18 mouse cellular contexts compared by ENCODE assay signal in genomic region chr5:151057716-151058115, GRCm38 (mm10).
DNase-seq lines count a peak whose midpoint lies in the region; ATAC-seq lines count a peak whose summit lies in the region.
"Had no signal": no experiment of that assay in that cellular context is flagged by ENCODE, and none has a peak within 500 bp of the region (broad histone marks: within the 10 kb centered on the region; RNA-seq: fewer than 3 reads in every experiment).

No protein-coding gene starts in this region.

- peaks cover 16% of the 10 kb centered on the region for H3K36me3 ChIP-seq in heart, embryonic 10.5 days
- peaks cover 24% of the 10 kb centered on the region for H3K36me3 ChIP-seq in lung, embryonic 15.5 days
- H3K36me3 ChIP-seq in heart, embryonic 15.5 days: peaks cover 11% of the 10 kb centered on the region

- H3K27ac ChIP-seq in heart, embryonic 10.5 days: no peak overlapping the region
- H3K27ac ChIP-seq in lung, embryonic 15.5 days: peak overlapping the region; percentile 82; the same call in 1 of the 2 replicates
- H3K27ac ChIP-seq in heart, embryonic 15.5 days: peak overlapping the region; percentile 71

- H3K4me1 ChIP-seq in heart, embryonic 10.5 days: peaks cover 44% of the 10 kb centered on the region
- H3K4me1 ChIP-seq in lung, embryonic 15.5 days: peaks cover 64% of the 10 kb centered on the region
- H3K4me1 ChIP-seq in heart, embryonic 15.5 days (replicated peaks): peaks cover 28% of the 10 kb centered on the region
- H3K4me1 ChIP-seq: megakaryocyte, embryonic 14.5 days had no signal

- DNase-seq in heart, embryonic 10.5 days (ENCODE audit: low spot score): peak; percentile 46
- no peak for DNase-seq in heart, postnatal 10 days
- DNase-seq in lung, adult 18-20 months: no peak
- no peak for DNase-seq in cerebellum, postnatal 10 days
- DNase-seq: adrenal gland, adult 2 months; cerebellum, adult 9-11 months; forebrain, postnatal 0 days; left cerebral cortex, postnatal 4 days; liver, postnatal 0 days; midbrain, embryonic 14.5 days; right cerebral cortex, adult 18-20 months had no signal

- H3K4me2 ChIP-seq in lung, embryonic 15.5 days: no peak overlapping the region
- H3K4me2 ChIP-seq in heart, embryonic 15.5 days: no peak overlapping the region
- H3K4me2 ChIP-seq: embryonic facial prominence, embryonic 15.5 days; hindbrain, embryonic 14.5 days; neural tube, embryonic 13.5 days had no signal

- intact Hi-C loops in heart, postnatal 10 days (cut with DNase I): loop anchor here (5.0 kb wide), 1 partner anchor 310 kb away; no protein-coding TSS in a partner anchor

- H3K9ac ChIP-seq in lung, embryonic 15.5 days: no peak overlapping the region
- no peak overlapping the region for H3K9ac ChIP-seq in heart, embryonic 15.5 days
- H3K9ac ChIP-seq: embryonic facial prominence, embryonic 15.5 days; forebrain, postnatal 0 days; hindbrain, embryonic 14.5 days; neural tube, embryonic 13.5 days had no signal

- no peaks in the 10 kb centered on the region for H3K27me3 ChIP-seq in heart, embryonic 10.5 days (ENCODE audit: insufficient read depth, poor library complexity, severe bottlenecking)
- no peaks in the 10 kb centered on the region for H3K27me3 ChIP-seq in lung, embryonic 15.5 days
- no peaks in the 10 kb centered on the region for H3K27me3 ChIP-seq in heart, embryonic 15.5 days
- H3K27me3 ChIP-seq: embryonic facial prominence, embryonic 15.5 days; megakaryocyte, embryonic 14.5 days; neural tube, embryonic 13.5 days had no signal

- WGBS in heart, embryonic 10.5 days: 87% methylated on average over 5 of the region's 5 CpGs
- WGBS in lung, embryonic 15.5 days: 84% methylated on average over 5 of the region's 5 CpGs
- WGBS in heart, embryonic 15.5 days: 75% methylated on average over 5 of the region's 5 CpGs

- H3K9me3 ChIP-seq in heart, embryonic 10.5 days: no peaks in the 10 kb centered on the region
- H3K9me3 ChIP-seq in lung, embryonic 15.5 days: peaks cover 4% of the 10 kb centered on the region
- H3K9me3 ChIP-seq in heart, embryonic 15.5 days (replicated peaks): no peaks in the 10 kb centered on the region
- H3K9me3 ChIP-seq: embryonic facial prominence, embryonic 15.5 days; neural tube, embryonic 13.5 days had no signal

- H3K4me3 ChIP-seq in heart, embryonic 10.5 days: no peak overlapping the region
- H3K4me3 ChIP-seq in lung, embryonic 15.5 days: no peak overlapping the region
- no peak overlapping the region for H3K4me3 ChIP-seq in heart, embryonic 15.5 days
- H3K4me3 ChIP-seq: embryonic facial prominence, embryonic 15.5 days; megakaryocyte, embryonic 14.5 days; neural tube, embryonic 13.5 days had no signal

- ATAC-seq in lung, embryonic 15.5 days (ENCODE audit: borderline replicate concordance, extremely low read depth, low FRiP score, low TSS enrichment): no peak
- no peak for ATAC-seq in heart, embryonic 15.5 days (replicated peaks; ENCODE audit: insufficient number of reproducible peaks, insufficient read depth, low FRiP score, low read depth)
- ATAC-seq in megakaryocyte, adult 5-6 weeks (ENCODE audit: poor library complexity, severe bottlenecking): no peak
